Mouse (Mus musculus) embryonic facial prominence, embryonic 13.5 days (tissue): Measurements from ENCODE around the gene Olfr250. TPM values are rescaled to one million over a fixed set of nuclear protein-coding genes. Genes with fewer than 3 reads are reported as not detected.
"Not testable (repeated sequence)": the region's sequence is repeated elsewhere in the genome, so short reads cannot be mapped to it uniquely, and the experiment has no call there.

Experiments used
- ATAC-seq: fragments of 200-750 bp; cut with Nextera tagmentation; 2 replicates; pipeline ENCODE4 v1.8.0; 2017; ENCODE audit warnings: low read depth; ENCODE audit not compliant: insufficient number of reproducible peaks, insufficient read depth, low FRiP score, low TSS enrichment
- H3K27ac ChIP-seq: fragments of 300-500 bp; sonication (generic); 2 replicates; pipeline ENCODE4 v1.5.1; 2015; ENCODE audit warnings: moderate library complexity, mild to moderate bottlenecking, inconsistent platforms
- H3K27me3 ChIP-seq: fragments of 300-500 bp; sonication (generic); 2 replicates; pipeline ENCODE4 v1.6.1; 2015; ENCODE audit warnings: mild to moderate bottlenecking, inconsistent platforms
- H3K36me3 ChIP-seq: fragments of 300-500 bp; sonication (generic); 2 replicates; pipeline ENCODE4 v1.6.1; 2015; ENCODE audit warnings: mild to moderate bottlenecking, inconsistent platforms
- H3K4me1 ChIP-seq: fragments of 300-500 bp; sonication (generic); 2 replicates; pipeline ENCODE4 v1.6.1; 2015; ENCODE audit warnings: inconsistent platforms
- H3K4me2 ChIP-seq: fragments of 300-500 bp; sonication (generic); 2 replicates; pipeline ENCODE4 v1.6.1; 2015; ENCODE audit warnings: moderate library complexity, mild to moderate bottlenecking, inconsistent platforms
- H3K4me3 ChIP-seq: fragments of 300-500 bp; sonication (generic); 2 replicates; pipeline ENCODE4 v1.5.1; 2015; ENCODE audit warnings: mild to moderate bottlenecking, inconsistent platforms
- H3K9ac ChIP-seq: fragments of 300-500 bp; sonication (generic); 2 replicates; pipeline ENCODE4 v1.6.1; 2015; ENCODE audit warnings: mild to moderate bottlenecking, inconsistent platforms
- H3K9me3 ChIP-seq: fragments of 300-500 bp; sonication (generic); 2 replicates; pipeline ENCODE4 v1.6.1; 2016; ENCODE audit warnings: inconsistent platforms
- WGBS: fragments of 180-500 bp; shearing (Covaris S2); methylation state at CpG from one replicate; pipeline ENCODE4 v1.1.7; 2015; ENCODE audit warnings: mixed read lengths; 5-methylcytosine and 5-hydroxymethylcytosine counted together
- polyA plus RNA-seq: library from polyadenylated mRNA; unstranded; fragments of >200 nt; fragmentation: Nextera tagmentation; extraction: Ambion mirVana; gene quantifications from 2 replicates; pipeline ENCODE4 v1.2.1, GENCODE M21; 2015

The Olfr250 gene
- not detected in 2 replicates for polyA plus RNA-seq

- H3K9me3 ChIP-seq, result no peaks in the 10 kb centered on the region
- H3K4me3 ChIP-seq, result no peak within 1 kb of the TSS
- H3K4me2 ChIP-seq, result no peak within 1 kb of the TSS
- no peak within 1 kb of the TSS for H3K9ac ChIP-seq
- 89% methylated on average over 2 of the region's 2 CpGs for WGBS
- ATAC-seq, result no peak
- no peaks in the 10 kb centered on the region for H3K27me3 ChIP-seq
- H3K27ac ChIP-seq, result no peak within 1 kb of the TSS
- H3K36me3 ChIP-seq, result no peaks in the 10 kb centered on the region
- H3K4me1 ChIP-seq, result no peaks in the 10 kb centered on the region
Observed at GRCm38 (mm10) chr9:38366596-38366995, at the start of gene Olfr250. Gene Olfr250 (plus strand): TSS chr9:38366896.

- Histone ChIP-seq H3K27ac (no peak within 1 kb of the TSS), H3K4me1 (no peaks in the 10 kb centered on the region), H3K4me2 (no peak within 1 kb of the TSS), H3K9me3 (no peaks in the 10 kb centered on the region), H3K4me3 (no peak within 1 kb of the TSS), H3K36me3 (no peaks in the 10 kb centered on the region), H3K27me3 (no peaks in the 10 kb centered on the region), H3K9ac (no peak within 1 kb of the TSS)
- WGBS, result 75% methylated on average over 3 of the region's 3 CpGs
- ATAC-seq, result no peak
Observed at GRCm38 (mm10) chr9:38328760-38329159, 37.9 kb upstream of the Olfr250 start, which contains the start of gene Olfr25. Gene Olfr25 (plus strand): TSS chr9:38329060.

GRCm38 (mm10) chr9:38348111-38348510 lies 18.6 kb upstream of the Olfr250 start, which contains the start of gene Olfr898:
Gene Olfr898 (plus strand): TSS chr9:38348411.
- 92% methylated on average over 4 of the region's 4 CpGs for WGBS
- no peak for ATAC-seq
- Histone ChIP-seq H3K4me2 (no peak within 1 kb of the TSS), H3K4me1 (no peaks in the 10 kb centered on the region), H3K27ac (no peak within 1 kb of the TSS), H3K4me3 (no peak within 1 kb of the TSS), H3K27me3 (no peaks in the 10 kb centered on the region), H3K36me3 (no peaks in the 10 kb centered on the region), H3K9ac (no peak within 1 kb of the TSS), H3K9me3 (no peaks in the 10 kb centered on the region)

GRCm38 (mm10) chr9:38376786-38377185 lies 10.1 kb downstream of the Olfr250 start, which contains the start of gene Olfr251:
Gene Olfr251 (plus strand): TSS chr9:38377086.
- Histone ChIP-seq H3K27me3 (no peaks in the 10 kb centered on the region), H3K4me3 (no peak within 1 kb of the TSS), H3K36me3 (no peaks in the 10 kb centered on the region), H3K4me1 (no peaks in the 10 kb centered on the region), H3K27ac (no peak within 1 kb of the TSS), H3K4me2 (no peak within 1 kb of the TSS), H3K9ac (no peak within 1 kb of the TSS), H3K9me3 (no peaks in the 10 kb centered on the region)
- WGBS, result 59% methylated on average over 2 of the region's 2 CpGs
- no peak for ATAC-seq

- Histone ChIP-seq H3K4me3 (no peak within 1 kb of the TSS), H3K9ac (no peak within 1 kb of the TSS), H3K36me3 (no peaks in the 10 kb centered on the region), H3K4me1 (no peaks in the 10 kb centered on the region), H3K27ac (no peak within 1 kb of the TSS), H3K9me3 (no peaks in the 10 kb centered on the region), H3K4me2 (no peak within 1 kb of the TSS), H3K27me3 (no peaks in the 10 kb centered on the region)
- ATAC-seq, result no peak
- WGBS, result 78% methylated on average over 1 of the region's 1 CpGs
Observed at GRCm38 (mm10) chr9:38401398-38401797, 34.7 kb downstream of the Olfr250 start, which contains the start of gene Olfr147. Gene Olfr147 (plus strand): TSS chr9:38401698.

GRCm38 (mm10) chr9:38407502-38407901 lies 40.8 kb downstream of the Olfr250 start:
- not testable (repeated sequence) for H3K4me3 ChIP-seq, H3K4me2 ChIP-seq, H3K27me3 ChIP-seq, H3K36me3 ChIP-seq, H3K4me1 ChIP-seq, H3K9me3 ChIP-seq, H3K9ac ChIP-seq, H3K27ac ChIP-seq, ATAC-seq
- 90% methylated on average over 3 of the region's 3 CpGs for WGBS

- not testable (repeated sequence) for H3K4me2 ChIP-seq, H3K4me3 ChIP-seq, H3K36me3 ChIP-seq, H3K9ac ChIP-seq, ATAC-seq, H3K27me3 ChIP-seq, H3K9me3 ChIP-seq, H3K4me1 ChIP-seq, H3K27ac ChIP-seq
- WGBS, result 91% methylated on average over 14 of the region's 14 CpGs
Observed at GRCm38 (mm10) chr9:38413502-38413901, 46.8 kb downstream of the Olfr250 start.

Other genes starting within 250 kb of the Olfr250 start
- not detected in 2 replicates for gene Olfr890, start 224.4 kb upstream of the Olfr250 start, polyA plus RNA-seq
- not detected in 2 replicates for gene Olfr891, start 186.1 kb upstream of the Olfr250 start, polyA plus RNA-seq
- 0.14 TPM in 1 of 2 replicates, not detected in the other for gene Olfr893, start 158.5 kb upstream of the Olfr250 start, polyA plus RNA-seq
- not detected in 2 replicates for gene Olfr894, start 148.8 kb upstream of the Olfr250 start, polyA plus RNA-seq
- not detected in 2 replicates for gene Olfr143, start 114.1 kb upstream of the Olfr250 start, polyA plus RNA-seq
- gene Olfr895, start 99.0 kb upstream of the Olfr250 start, polyA plus RNA-seq, result not detected in 2 replicates
- gene Olfr896-ps1, start 75.8 kb upstream of the Olfr250 start, polyA plus RNA-seq, result not detected in 2 replicates
- gene Olfr25, start 37.8 kb upstream of the Olfr250 start, polyA plus RNA-seq, result not detected in 2 replicates
- not detected in 2 replicates for gene Olfr898, start 18.5 kb upstream of the Olfr250 start, polyA plus RNA-seq
- gene Olfr251, start 10.2 kb downstream of the Olfr250 start, polyA plus RNA-seq, result not detected in 2 replicates
- gene Olfr147, start 34.8 kb downstream of the Olfr250 start, polyA plus RNA-seq, result not detected in 2 replicates
- gene Olfr901, start 62.6 kb downstream of the Olfr250 start, polyA plus RNA-seq, result not detected in 2 replicates
- not detected in 2 replicates for gene Olfr902, start 80.8 kb downstream of the Olfr250 start, polyA plus RNA-seq
- not detected in 2 replicates for gene Olfr904, start 96.2 kb downstream of the Olfr250 start, polyA plus RNA-seq
- gene Olfr905, start 104.2 kb downstream of the Olfr250 start, polyA plus RNA-seq, result not detected in 2 replicates
- not detected in 2 replicates for gene Olfr906, start 120.2 kb downstream of the Olfr250 start, polyA plus RNA-seq
- not detected in 2 replicates for gene Olfr907, start 128.9 kb downstream of the Olfr250 start, polyA plus RNA-seq
- not detected in 2 replicates for gene Olfr911-ps1, start 154.7 kb downstream of the Olfr250 start, polyA plus RNA-seq
- gene Olfr910, start 171.0 kb downstream of the Olfr250 start, polyA plus RNA-seq, result not detected in 2 replicates
- not detected in 2 replicates for gene Olfr912, start 213.3 kb downstream of the Olfr250 start, polyA plus RNA-seq
- not detected in 2 replicates for gene Olfr913, start 225.9 kb downstream of the Olfr250 start, polyA plus RNA-seq
- gene Olfr914, start 238.2 kb downstream of the Olfr250 start, polyA plus RNA-seq, result not detected in 2 replicates